Mouse (Mus musculus): ENCODE results near the gene Wnk2.

DNA sequence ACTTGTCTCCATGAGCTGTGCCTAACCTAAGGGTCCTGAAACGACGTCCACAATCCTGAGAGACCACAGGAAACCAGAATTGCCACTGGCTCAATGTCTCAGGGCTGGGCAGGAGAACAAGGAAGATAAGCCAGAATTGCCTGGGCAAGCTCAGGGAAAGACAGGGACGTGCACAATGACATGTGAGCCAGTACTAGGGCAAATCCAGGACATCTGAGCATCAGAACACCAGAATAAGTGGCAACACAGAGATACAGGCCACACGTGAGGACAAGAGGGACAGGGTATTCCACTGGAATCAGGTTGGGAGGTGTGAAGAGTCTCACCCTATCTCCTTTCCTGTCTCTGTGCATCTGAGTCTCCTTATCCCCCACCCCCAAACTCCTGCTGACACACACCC lies 61.4 kb downstream of the Wnk2 start:
- no peak for TF ChIP-seq CTCF (IDR thresholded peaks at IDR 0.05; ENCODE audit: borderline replicate concordance, insufficient read depth, low read length)
- no peak for TF ChIP-seq POLR2A (IDR thresholded peaks at IDR 0.05; ENCODE audit: low read depth, low read length)

Measured in embryonic fibroblast, embryonic 13.5 days (primary cell).